Mouse (Mus musculus): ENCODE results near the gene Fam25c.

GRCm38 (mm10) chr14:34375415-34375904 is 20.2 kb upstream of the Fam25c start, which contains the start of gene Mmrn2:
- TF ChIP-seq CTCF (IDR thresholded peaks at IDR 0.05; ENCODE audit: low read depth) (no peak), EP300 (IDR thresholded peaks at IDR 0.05; ENCODE audit: low read depth) (no peak)

Data from liver, postnatal 0 days (tissue).